Mouse (Mus musculus) midbrain, embryonic 11.5 days (tissue): ENCODE data around the gene Chil1. TPM values are rescaled to one million over a fixed set of nuclear protein-coding genes. Genes with fewer than 3 reads are reported as not detected.

Experiments used
- ATAC-seq: fragments of 200-750 bp; cut with Nextera tagmentation; 2 replicates; pipeline ENCODE4 v1.8.0; 2017; ENCODE audit warnings: moderate TSS enrichment, moderate library complexity; ENCODE audit not compliant: low FRiP score
- DNase-seq: peaks from one replicate; pipeline ENCODE4 v3.0.0; 2015; ENCODE audit warnings: low spot score; ENCODE audit errors: missing footprints
- H3K27ac ChIP-seq: fragments of 300-500 bp; sonication (generic); 2 replicates; pipeline ENCODE4 v1.5.1; 2014; ENCODE audit warnings: low read depth, low read length
- H3K27me3 ChIP-seq: fragments of 300-500 bp; sonication (generic); 2 replicates; pipeline ENCODE4 v1.6.1; 2014; ENCODE audit warnings: mild to moderate bottlenecking, low read length, moderate library complexity, mixed read lengths; ENCODE audit not compliant: control insufficient read depth, insufficient read depth
- H3K36me3 ChIP-seq: fragments of 300-500 bp; sonication (generic); 2 replicates; pipeline ENCODE4 v1.6.1; 2014; ENCODE audit warnings: mild to moderate bottlenecking, low read length, moderate library complexity, mixed read lengths; ENCODE audit not compliant: control insufficient read depth, insufficient read depth
- H3K4me1 ChIP-seq: fragments of 300-500 bp; sonication (generic); 2 replicates; pipeline ENCODE4 v1.6.1; 2014; ENCODE audit warnings: low read length; ENCODE audit not compliant: control insufficient read depth, insufficient read depth
- H3K4me2 ChIP-seq: fragments of 300-500 bp; sonication (generic); 2 replicates; pipeline ENCODE4 v1.6.1; 2014; ENCODE audit warnings: mild to moderate bottlenecking, moderate library complexity
- H3K4me3 ChIP-seq: fragments of 300-500 bp; sonication (generic); 2 replicates; pipeline ENCODE4 v1.5.1; 2014; ENCODE audit warnings: low read depth, low read length
- H3K9ac ChIP-seq: fragments of 300-500 bp; sonication (generic); 2 replicates; pipeline ENCODE4 v1.6.1; 2014; ENCODE audit warnings: low read length
- H3K9me3 ChIP-seq: fragments of 300-500 bp; sonication (generic); 2 replicates; pipeline ENCODE4 v1.6.1; 2016; ENCODE audit warnings: low read length; ENCODE audit not compliant: control insufficient read depth
- WGBS: fragments of 180-500 bp; shearing (Covaris S2); extraction: QIAGEN DNeasy Blood & Tissue Kit; methylation state at CpG from one replicate; pipeline ENCODE4 v1.1.7; 2014; 5-methylcytosine and 5-hydroxymethylcytosine counted together
- polyA plus RNA-seq: library from polyadenylated mRNA; unstranded; fragments of >200 nt; fragmentation: Nextera tagmentation; extraction: Ambion mirVana; gene quantifications from 2 replicates; pipeline ENCODE4 v1.2.1, GENCODE M21; 2014

Chil1 gene
- polyA plus RNA-seq, 1 experiment from 2014 or later, result 1.8 TPM

- DNase-seq (peak; percentile 76), ATAC-seq (no peak)
- no peaks in the 10 kb centered on the region for H3K4me1 ChIP-seq
- no peak overlapping the region for H3K9ac ChIP-seq
- H3K4me3 ChIP-seq, result no peak overlapping the region
- no peaks in the 10 kb centered on the region for H3K36me3 ChIP-seq
- no peak overlapping the region for H3K27ac ChIP-seq
- H3K9me3 ChIP-seq, result no peaks in the 10 kb centered on the region
- no peaks in the 10 kb centered on the region for H3K27me3 ChIP-seq
- WGBS, result 78% methylated on average over 21 of the region's 21 CpGs
- no peak overlapping the region for H3K4me2 ChIP-seq
Observed at GRCm38 (mm10) chr1:134152626-134153590, 29.1 kb upstream of the Chil1 start.

- no peak for ATAC-seq
- no peak overlapping the region for H3K4me2 ChIP-seq
- H3K27me3 ChIP-seq, result no peaks in the 10 kb centered on the region
- H3K36me3 ChIP-seq, result no peaks in the 10 kb centered on the region
- 90% methylated on average over 3 of the region's 3 CpGs for WGBS
- H3K27ac ChIP-seq, result no peak overlapping the region
- no peaks in the 10 kb centered on the region for H3K4me1 ChIP-seq
- no peak overlapping the region for H3K9ac ChIP-seq
- H3K4me3 ChIP-seq, result no peak overlapping the region
- H3K9me3 ChIP-seq, result no peaks in the 10 kb centered on the region
- DNase-seq, result peak; percentile 35
Observed at GRCm38 (mm10) chr1:134154121-134154520, 27.9 kb upstream of the Chil1 start.

- H3K36me3 ChIP-seq, result no peaks in the 10 kb centered on the region
- no peak overlapping the region for H3K4me3 ChIP-seq
- H3K9me3 ChIP-seq, result no peaks in the 10 kb centered on the region
- H3K27me3 ChIP-seq, result no peaks in the 10 kb centered on the region; the same call in 1 of the 2 replicates
- DNase-seq (peak; percentile 81), ATAC-seq (no peak)
- H3K27ac ChIP-seq, result no peak overlapping the region
- no peak overlapping the region for H3K4me2 ChIP-seq
- H3K4me1 ChIP-seq, result no peaks in the 10 kb centered on the region
- no peak overlapping the region for H3K9ac ChIP-seq
- 56% methylated on average over 3 of the region's 3 CpGs for WGBS
Observed at GRCm38 (mm10) chr1:134154655-134155054, 27.3 kb upstream of the Chil1 start.

- Histone ChIP-seq H3K4me1 (no peaks in the 10 kb centered on the region), H3K36me3 (no peaks in the 10 kb centered on the region), H3K9me3 (no peaks in the 10 kb centered on the region), H3K4me3 (no peak overlapping the region), H3K27ac (no peak overlapping the region), H3K4me2 (no peak overlapping the region), H3K27me3 (no peaks in the 10 kb centered on the region; the same call in 1 of the 2 replicates), H3K9ac (no peak overlapping the region)
- ATAC-seq (no peak), DNase-seq (peak; percentile 82)
- 81% methylated on average over 3 of the region's 3 CpGs for WGBS
Observed at GRCm38 (mm10) chr1:134160404-134160803, 21.6 kb upstream of the Chil1 start.

GRCm38 (mm10) chr1:134161399-134161798, 20.6 kb upstream of the Chil1 start:
- ATAC-seq (no peak), DNase-seq (peak; percentile 54)
- Histone ChIP-seq H3K27me3 (no peaks in the 10 kb centered on the region; the same call in 1 of the 2 replicates), H3K4me1 (no peaks in the 10 kb centered on the region), H3K36me3 (no peaks in the 10 kb centered on the region), H3K9ac (no peak overlapping the region), H3K4me3 (no peak overlapping the region), H3K27ac (no peak overlapping the region), H3K4me2 (no peak overlapping the region), H3K9me3 (no peaks in the 10 kb centered on the region)
- 75% methylated on average over 6 of the region's 6 CpGs for WGBS

GRCm38 (mm10) chr1:134162510-134163225, 19.3 kb upstream of the Chil1 start:
- H3K27me3 ChIP-seq, result no peaks in the 10 kb centered on the region; the same call in 1 of the 2 replicates
- no peak for ATAC-seq
- WGBS, result 80% methylated on average over 6 of the region's 6 CpGs
- H3K36me3 ChIP-seq, result no peaks in the 10 kb centered on the region
- H3K4me1 ChIP-seq, result no peaks in the 10 kb centered on the region
- H3K4me2 ChIP-seq, result no peak overlapping the region
- no peak overlapping the region for H3K9ac ChIP-seq
- no peak overlapping the region for H3K27ac ChIP-seq
- peak; percentile 54 for DNase-seq
- H3K4me3 ChIP-seq, result no peak overlapping the region
- no peaks in the 10 kb centered on the region for H3K9me3 ChIP-seq

- 91% methylated on average over 7 of the region's 7 CpGs for WGBS
- Histone ChIP-seq H3K4me2 (no peak overlapping the region), H3K9ac (no peak overlapping the region), H3K27ac (no peak overlapping the region), H3K36me3 (no peaks in the 10 kb centered on the region), H3K4me3 (no peak overlapping the region), H3K4me1 (no peaks in the 10 kb centered on the region), H3K27me3 (no peaks in the 10 kb centered on the region; the same call in 1 of the 2 replicates), H3K9me3 (no peaks in the 10 kb centered on the region)
- ATAC-seq (no peak), DNase-seq (peak; percentile 62)
Observed at GRCm38 (mm10) chr1:134163476-134163875, 18.5 kb upstream of the Chil1 start.

GRCm38 (mm10) chr1:134164454-134164853, 17.5 kb upstream of the Chil1 start:
- 67% methylated on average over 4 of the region's 4 CpGs for WGBS
- Histone ChIP-seq H3K4me2 (no peak overlapping the region), H3K9me3 (no peaks in the 10 kb centered on the region), H3K27ac (no peak overlapping the region), H3K36me3 (no peaks in the 10 kb centered on the region), H3K4me3 (no peak overlapping the region), H3K27me3 (no peaks in the 10 kb centered on the region; the same call in 1 of the 2 replicates), H3K4me1 (no peaks in the 10 kb centered on the region), H3K9ac (no peak overlapping the region)
- ATAC-seq (no peak), DNase-seq (peak; percentile 44)

- H3K27me3 ChIP-seq, result no peaks in the 10 kb centered on the region
- no peaks in the 10 kb centered on the region for H3K4me1 ChIP-seq
- no peak overlapping the region for H3K27ac ChIP-seq
- no peak overlapping the region for H3K4me2 ChIP-seq
- no peak for ATAC-seq
- no peaks in the 10 kb centered on the region for H3K36me3 ChIP-seq
- WGBS, result 87% methylated on average over 3 of the region's 3 CpGs
- no peak overlapping the region for H3K9ac ChIP-seq
- no peaks in the 10 kb centered on the region for H3K9me3 ChIP-seq
- no peak overlapping the region for H3K4me3 ChIP-seq
- peak; percentile 39 for DNase-seq
Observed at GRCm38 (mm10) chr1:134166547-134166946, 15.4 kb upstream of the Chil1 start.
